Mouse (Mus musculus): ENCODE data around the gene Cldn10. TPM values are rescaled to one million over a fixed set of nuclear protein-coding genes. Genes with fewer than 3 reads are reported as not detected.

Cldn10 gene
- 0.16 and 0.85 TPM in 2 replicates for polyA plus RNA-seq (2012; rRNA removed)

DNA sequence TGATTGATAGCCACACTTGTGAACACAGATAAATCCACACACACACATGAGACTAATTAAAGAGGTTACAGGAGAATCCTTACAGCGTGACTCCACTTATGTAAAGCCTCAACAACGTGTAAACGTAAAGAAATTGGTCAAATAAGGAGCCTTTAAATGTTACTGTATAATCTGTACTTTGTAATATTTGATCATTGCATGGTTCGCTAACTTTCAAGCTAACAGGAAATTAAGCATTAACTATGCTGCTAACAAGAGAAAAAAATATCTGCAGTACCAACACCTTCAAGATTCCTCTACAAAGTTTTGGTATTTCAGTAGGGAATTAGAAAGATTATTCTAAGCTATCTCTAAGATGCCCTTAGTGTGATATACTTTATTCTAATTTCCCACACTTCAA, at the start of gene Cldn10:
Gene Cldn10, plus strand, starts transcription at position 288 of the 400 bp plus-strand sequence.
- Histone ChIP-seq H3K4me1 (ENCODE audit: control insufficient read depth, insufficient read depth, low read length) (no peaks in the 10 kb centered on the region), H3K27me3 (ENCODE audit: control insufficient read depth, insufficient read depth, low read length) (no peaks in the 10 kb centered on the region), H3K4me3 (ENCODE audit: control insufficient read depth, low read depth, low read length) (no peak within 1 kb of the TSS), H3K36me3 (ENCODE audit: control insufficient read depth, insufficient read depth, low read length) (no peaks in the 10 kb centered on the region), H3K27ac (ENCODE audit: control insufficient read depth, insufficient read depth, low read depth, low read length) (no peak within 1 kb of the TSS)
- TF ChIP-seq POLR2A (IDR thresholded peaks at IDR 0.05; ENCODE audit: control insufficient read depth, low read depth, low read length) (no peak), CTCF (IDR thresholded peaks at IDR 0.05; ENCODE audit: control insufficient read depth, insufficient read depth, insufficient replicate concordance, low read depth, low read length) (no peak)

- no peaks in the 10 kb centered on the region for H3K4me1 ChIP-seq (ENCODE audit: control insufficient read depth, insufficient read depth, low read length)
- H3K4me3 ChIP-seq (ENCODE audit: control insufficient read depth, low read depth, low read length) = no peak overlapping the region
- TF ChIP-seq CTCF (IDR thresholded peaks at IDR 0.05; ENCODE audit: control insufficient read depth, insufficient read depth, insufficient replicate concordance, low read depth, low read length) (no peak), POLR2A (IDR thresholded peaks at IDR 0.05; ENCODE audit: control insufficient read depth, low read depth, low read length) (no peak)
Observed at GRCm38 (mm10) chr14:118741780-118742179, 45.9 kb upstream of the Cldn10 start.

GRCm38 (mm10) chr14:118742862-118743261, 44.8 kb upstream of the Cldn10 start:
- Histone ChIP-seq H3K36me3 (ENCODE audit: control insufficient read depth, insufficient read depth, low read length) (no peaks in the 10 kb centered on the region), H3K27ac (ENCODE audit: control insufficient read depth, insufficient read depth, low read depth, low read length) (no peak overlapping the region), H3K4me1 (ENCODE audit: control insufficient read depth, insufficient read depth, low read length) (no peaks in the 10 kb centered on the region), H3K4me3 (ENCODE audit: control insufficient read depth, low read depth, low read length) (no peak overlapping the region), H3K27me3 (ENCODE audit: control insufficient read depth, insufficient read depth, low read length) (no peaks in the 10 kb centered on the region)
- no peak for TF ChIP-seq CTCF (IDR thresholded peaks at IDR 0.05; ENCODE audit: control insufficient read depth, insufficient read depth, insufficient replicate concordance, low read depth, low read length)
- no peak for TF ChIP-seq POLR2A (IDR thresholded peaks at IDR 0.05; ENCODE audit: control insufficient read depth, low read depth, low read length)

More at GRCm38 (mm10) chr14:118741780-118742179, 45.9 kb upstream of the Cldn10 start:
- Histone ChIP-seq H3K27me3 (ENCODE audit: control insufficient read depth, insufficient read depth, low read length) (no peaks in the 10 kb centered on the region), H3K36me3 (ENCODE audit: control insufficient read depth, insufficient read depth, low read length) (no peaks in the 10 kb centered on the region), H3K27ac (ENCODE audit: control insufficient read depth, insufficient read depth, low read depth, low read length) (no peak overlapping the region)

- no peaks in the 10 kb centered on the region for H3K4me1 ChIP-seq (ENCODE audit: control insufficient read depth, insufficient read depth, low read length)
- no peaks in the 10 kb centered on the region for H3K36me3 ChIP-seq (ENCODE audit: control insufficient read depth, insufficient read depth, low read length)
- TF ChIP-seq CTCF (IDR thresholded peaks at IDR 0.05; ENCODE audit: control insufficient read depth, insufficient read depth, insufficient replicate concordance, low read depth, low read length) (no peak), POLR2A (IDR thresholded peaks at IDR 0.05; ENCODE audit: control insufficient read depth, low read depth, low read length) (no peak)
- no peak overlapping the region for H3K27ac ChIP-seq (ENCODE audit: control insufficient read depth, insufficient read depth, low read depth, low read length)
- no peaks in the 10 kb centered on the region for H3K27me3 ChIP-seq (ENCODE audit: control insufficient read depth, insufficient read depth, low read length)
- no peak overlapping the region for H3K4me3 ChIP-seq (ENCODE audit: control insufficient read depth, low read depth, low read length)
Observed at GRCm38 (mm10) chr14:118749068-118749467, 38.6 kb upstream of the Cldn10 start.

DNA sequence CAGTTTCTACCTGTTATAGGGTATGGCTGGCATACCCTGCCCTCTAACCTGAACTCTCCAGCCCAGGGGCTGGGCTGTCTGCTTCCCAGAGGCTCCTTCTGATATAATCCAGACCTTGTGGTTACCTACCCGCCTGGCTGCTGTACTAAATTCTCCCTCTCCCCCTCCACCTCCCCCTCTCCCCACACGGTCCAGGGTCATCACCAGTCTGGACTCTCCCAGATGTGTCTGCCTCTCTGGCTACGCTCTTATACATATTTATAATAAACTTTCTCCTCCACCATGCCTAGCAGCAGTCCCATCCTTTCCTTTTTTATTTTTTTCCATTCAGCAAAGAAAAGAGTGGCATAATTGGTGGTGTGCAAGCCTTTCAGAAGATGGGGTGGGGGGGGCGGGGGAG, 38.0 kb upstream of the Cldn10 start:
- Histone ChIP-seq H3K36me3 (ENCODE audit: control insufficient read depth, insufficient read depth, low read length) (no peaks in the 10 kb centered on the region), H3K27ac (ENCODE audit: control insufficient read depth, insufficient read depth, low read depth, low read length) (no peak overlapping the region), H3K4me3 (ENCODE audit: control insufficient read depth, low read depth, low read length) (no peak overlapping the region), H3K4me1 (ENCODE audit: control insufficient read depth, insufficient read depth, low read length) (no peaks in the 10 kb centered on the region), H3K27me3 (ENCODE audit: control insufficient read depth, insufficient read depth, low read length) (no peaks in the 10 kb centered on the region)
- no peak for TF ChIP-seq POLR2A (IDR thresholded peaks at IDR 0.05; ENCODE audit: control insufficient read depth, low read depth, low read length)
- no peak for TF ChIP-seq CTCF (IDR thresholded peaks at IDR 0.05; ENCODE audit: control insufficient read depth, insufficient read depth, insufficient replicate concordance, low read depth, low read length)

GRCm38 (mm10) chr14:118750505-118751192, 37.1 kb upstream of the Cldn10 start:
- no peak overlapping the region for H3K4me3 ChIP-seq (ENCODE audit: control insufficient read depth, low read depth, low read length)
- TF ChIP-seq POLR2A (IDR thresholded peaks at IDR 0.05; ENCODE audit: control insufficient read depth, low read depth, low read length) (no peak), CTCF (IDR thresholded peaks at IDR 0.05; ENCODE audit: control insufficient read depth, insufficient read depth, insufficient replicate concordance, low read depth, low read length) (no peak)
- no peaks in the 10 kb centered on the region for H3K27me3 ChIP-seq (ENCODE audit: control insufficient read depth, insufficient read depth, low read length)
- H3K36me3 ChIP-seq (ENCODE audit: control insufficient read depth, insufficient read depth, low read length) = no peaks in the 10 kb centered on the region
- H3K27ac ChIP-seq (ENCODE audit: control insufficient read depth, insufficient read depth, low read depth, low read length) = no peak overlapping the region
- no peaks in the 10 kb centered on the region for H3K4me1 ChIP-seq (ENCODE audit: control insufficient read depth, insufficient read depth, low read length)

DNA sequence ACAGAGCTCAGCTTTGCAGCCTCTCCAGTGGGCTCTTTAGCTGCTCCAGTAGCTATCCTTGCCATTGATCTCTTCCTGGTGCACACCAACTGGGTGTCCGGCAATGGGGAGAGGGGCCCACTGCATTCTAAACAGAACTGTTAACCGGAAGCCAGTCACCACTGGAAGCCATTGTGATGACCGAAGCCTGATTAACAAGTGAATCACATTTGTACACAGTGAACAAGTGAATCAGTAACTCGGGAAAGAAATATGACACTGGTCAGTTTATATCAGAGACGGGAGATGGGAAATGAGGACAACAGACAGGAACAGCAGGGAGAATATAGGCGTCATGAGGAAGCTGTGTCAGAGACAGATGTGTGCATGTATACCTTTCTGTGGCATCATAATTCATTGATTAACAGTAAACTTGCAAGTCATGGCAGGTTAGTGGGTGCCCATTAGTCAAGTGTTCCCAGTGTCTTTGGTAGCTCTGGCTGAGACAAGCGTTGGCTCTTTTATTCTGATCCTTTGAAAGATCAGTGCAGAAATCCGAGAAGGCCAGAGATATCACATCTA, 36.4 kb upstream of the Cldn10 start:
- no peaks in the 10 kb centered on the region for H3K27me3 ChIP-seq (ENCODE audit: control insufficient read depth, insufficient read depth, low read length)
- no peak for TF ChIP-seq CTCF (IDR thresholded peaks at IDR 0.05; ENCODE audit: control insufficient read depth, insufficient read depth, insufficient replicate concordance, low read depth, low read length)
- no peak for TF ChIP-seq POLR2A (IDR thresholded peaks at IDR 0.05; ENCODE audit: control insufficient read depth, low read depth, low read length)
- H3K4me3 ChIP-seq (ENCODE audit: control insufficient read depth, low read depth, low read length) = no peak overlapping the region
- H3K4me1 ChIP-seq (ENCODE audit: control insufficient read depth, insufficient read depth, low read length) = no peaks in the 10 kb centered on the region
- H3K27ac ChIP-seq (ENCODE audit: control insufficient read depth, insufficient read depth, low read depth, low read length) = no peak overlapping the region
- H3K36me3 ChIP-seq (ENCODE audit: control insufficient read depth, insufficient read depth, low read length) = no peaks in the 10 kb centered on the region
